Mouse (Mus musculus) embryonic facial prominence, embryonic 14.5 days (tissue): ENCODE data around the gene B4galt4. TPM values are rescaled to one million over a fixed set of nuclear protein-coding genes. Genes with fewer than 3 reads are reported as not detected.

Source experiments
- ATAC-seq: fragments of 200-750 bp; cut with Nextera tagmentation; 2 replicates; pipeline ENCODE4 v1.8.0; 2017; ENCODE audit warnings: low read depth, moderate number of reproducible peaks, moderate TSS enrichment
- DNase-seq: peaks from one replicate; pipeline ENCODE4 v3.0.0-alpha.2; 2015; ENCODE audit warnings: low spot score
- H3K27ac ChIP-seq: fragments of 300-500 bp; sonication (generic); replicated peaks from 2 replicates; pipeline ENCODE4 v1.5.1; 2014; ENCODE audit warnings: low read depth, mild to moderate bottlenecking, low read length, moderate library complexity
- H3K27me3 ChIP-seq: fragments of 300-500 bp; sonication (generic); replicated peaks from 2 replicates; pipeline ENCODE4 v1.6.1; 2014; ENCODE audit warnings: low read length; ENCODE audit not compliant: control insufficient read depth, insufficient read depth
- H3K36me3 ChIP-seq: fragments of 300-500 bp; sonication (generic); 2 replicates; pipeline ENCODE4 v1.6.1; 2014; ENCODE audit warnings: low read length, mixed read lengths; ENCODE audit not compliant: control insufficient read depth, insufficient read depth
- H3K4me1 ChIP-seq: fragments of 300-500 bp; sonication (generic); 2 replicates; pipeline ENCODE4 v1.6.1; 2014; ENCODE audit warnings: antibody characterized with exemption, low read length; ENCODE audit not compliant: control insufficient read depth, insufficient read depth
- H3K4me2 ChIP-seq: fragments of 300-500 bp; sonication (generic); 2 replicates; pipeline ENCODE4 v1.6.1; 2014; ENCODE audit warnings: low read depth, mild to moderate bottlenecking, low read length, moderate library complexity, mixed read lengths
- H3K4me3 ChIP-seq: fragments of 300-500 bp; sonication (generic); 2 replicates; pipeline ENCODE4 v1.5.1; 2014; ENCODE audit warnings: low read depth, mild to moderate bottlenecking, low read length
- H3K9ac ChIP-seq: fragments of 300-500 bp; sonication (generic); 2 replicates; pipeline ENCODE4 v1.6.1; 2014; ENCODE audit warnings: low read depth, mild to moderate bottlenecking, low read length, moderate library complexity, mixed read lengths
- H3K9me3 ChIP-seq: fragments of 300-500 bp; sonication (generic); 2 replicates; pipeline ENCODE4 v1.6.1; 2016; ENCODE audit warnings: low read length; ENCODE audit not compliant: control insufficient read depth
- WGBS: fragments of 180-500 bp; shearing (Covaris S2); extraction: QIAGEN DNeasy Blood & Tissue Kit; methylation state at CpG from one replicate; pipeline ENCODE4 v1.1.7; 2014; 5-methylcytosine and 5-hydroxymethylcytosine counted together
- polyA plus RNA-seq: library from polyadenylated mRNA; unstranded; fragments of >200 nt; fragmentation: Nextera tagmentation; extraction: Ambion mirVana; gene quantifications from 2 replicates; pipeline ENCODE4 v1.2.1, GENCODE M21; 2014

B4galt4 gene
- polyA plus RNA-seq, 1 experiment from 2014 or later = 30.2 TPM

- no peaks in the 10 kb centered on the region for H3K27me3 ChIP-seq
- H3K9me3 ChIP-seq = no peaks in the 10 kb centered on the region
- no peaks in the 10 kb centered on the region for H3K36me3 ChIP-seq
- H3K4me2 ChIP-seq = no peak overlapping the region
- 89% methylated on average over 8 of the region's 9 CpGs for WGBS
- DNase-seq (no peak), ATAC-seq (no peak)
- no peak overlapping the region for H3K4me3 ChIP-seq
- no peaks in the 10 kb centered on the region for H3K4me1 ChIP-seq
- H3K9ac ChIP-seq = no peak overlapping the region
- H3K27ac ChIP-seq = no peak overlapping the region
These were observed 20.7 kb upstream of the B4galt4 start for GRCm38 (mm10) chr16:38721377-38721776.

DNA sequence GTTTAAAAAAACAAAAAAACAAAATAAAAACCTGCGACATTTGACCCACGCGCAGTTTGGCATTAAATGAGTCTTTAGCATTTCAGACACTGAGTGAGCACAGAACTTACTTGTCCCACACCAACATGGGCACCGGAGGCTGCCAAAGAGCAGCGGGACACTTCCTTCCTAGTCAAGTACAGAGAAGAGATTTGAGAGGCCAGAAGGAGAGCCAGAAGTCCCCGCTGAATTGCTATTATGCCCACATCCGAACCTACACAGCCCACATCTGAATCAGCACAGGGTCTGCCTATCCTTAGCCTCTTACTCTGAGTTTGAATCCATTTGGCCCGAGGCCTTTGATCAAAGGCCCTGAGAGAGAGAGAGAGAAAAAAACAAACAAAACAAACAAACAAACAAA, 17.8 kb upstream of the B4galt4 start:
- H3K4me3 ChIP-seq = no peak overlapping the region
- no peak overlapping the region for H3K9ac ChIP-seq
- H3K4me1 ChIP-seq = no peaks in the 10 kb centered on the region
- no peaks in the 10 kb centered on the region for H3K36me3 ChIP-seq
- 67% methylated on average over 8 of the region's 8 CpGs for WGBS
- no peak for DNase-seq
- H3K4me2 ChIP-seq = no peak overlapping the region
- no peaks in the 10 kb centered on the region for H3K9me3 ChIP-seq
- H3K27me3 ChIP-seq = no peaks in the 10 kb centered on the region
- H3K27ac ChIP-seq = 0 out of 2 replicates have a peak overlapping the region, but pooled peaks have one; percentile 24
- no peak for ATAC-seq

DNA sequence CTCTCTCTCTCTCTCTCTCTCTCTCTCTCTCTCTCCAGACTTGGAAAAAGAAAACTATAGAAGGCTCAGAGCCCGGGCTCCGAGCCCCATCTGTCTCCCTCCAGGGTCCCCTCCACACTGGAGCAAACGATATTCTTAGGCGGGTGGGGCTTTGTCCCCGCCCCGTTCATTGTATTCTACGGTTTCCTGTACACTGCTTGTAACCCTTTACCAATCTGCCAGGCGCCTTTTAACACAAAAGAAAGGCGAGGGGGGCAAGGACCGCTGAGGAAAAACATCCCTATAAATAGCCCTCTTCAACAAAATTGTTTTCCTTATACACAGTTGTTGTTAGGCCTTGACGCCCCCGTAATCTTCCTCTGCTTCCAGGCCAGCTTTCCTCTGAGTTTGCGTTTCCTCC, 17.1 kb upstream of the B4galt4 start:
- Histone ChIP-seq H3K9ac (no peak overlapping the region), H3K4me2 (no peak overlapping the region), H3K36me3 (no peaks in the 10 kb centered on the region), H3K4me1 (no peaks in the 10 kb centered on the region; the same call in 1 of the 2 replicates), H3K27me3 (no peaks in the 10 kb centered on the region), H3K4me3 (no peak overlapping the region), H3K27ac (no peak overlapping the region), H3K9me3 (no peaks in the 10 kb centered on the region)
- ATAC-seq = no peak
- DNase-seq = no peak
- WGBS = 67% methylated on average over 13 of the region's 13 CpGs

GRCm38 (mm10) chr16:38728576-38729132, 13.4 kb upstream of the B4galt4 start:
- H3K9me3 ChIP-seq = no peaks in the 10 kb centered on the region
- H3K4me3 ChIP-seq = no peak overlapping the region
- no peaks in the 10 kb centered on the region for H3K36me3 ChIP-seq
- H3K4me1 ChIP-seq = peaks cover 5% of the 10 kb centered on the region; the same call in 1 of the 2 replicates
- no peak overlapping the region for H3K4me2 ChIP-seq
- WGBS = 92% methylated on average over 15 of the region's 15 CpGs
- no peak overlapping the region for H3K27ac ChIP-seq
- H3K9ac ChIP-seq = no peak overlapping the region
- H3K27me3 ChIP-seq = no peaks in the 10 kb centered on the region
- no peak for DNase-seq
- no peak for ATAC-seq

- H3K36me3 ChIP-seq = no peaks in the 10 kb centered on the region
- H3K4me2 ChIP-seq = no peak overlapping the region
- ATAC-seq (no peak), DNase-seq (no peak)
- WGBS = 79% methylated on average over 6 of the region's 6 CpGs
- H3K4me3 ChIP-seq = no peak overlapping the region
- H3K27me3 ChIP-seq = no peaks in the 10 kb centered on the region
- no peaks in the 10 kb centered on the region for H3K9me3 ChIP-seq
- peaks cover 5% of the 10 kb centered on the region; the same call in 1 of the 2 replicates for H3K4me1 ChIP-seq
- no peak overlapping the region for H3K27ac ChIP-seq
- H3K9ac ChIP-seq = no peak overlapping the region
These were observed 12.9 kb upstream of the B4galt4 start for GRCm38 (mm10) chr16:38729139-38729538.

DNA sequence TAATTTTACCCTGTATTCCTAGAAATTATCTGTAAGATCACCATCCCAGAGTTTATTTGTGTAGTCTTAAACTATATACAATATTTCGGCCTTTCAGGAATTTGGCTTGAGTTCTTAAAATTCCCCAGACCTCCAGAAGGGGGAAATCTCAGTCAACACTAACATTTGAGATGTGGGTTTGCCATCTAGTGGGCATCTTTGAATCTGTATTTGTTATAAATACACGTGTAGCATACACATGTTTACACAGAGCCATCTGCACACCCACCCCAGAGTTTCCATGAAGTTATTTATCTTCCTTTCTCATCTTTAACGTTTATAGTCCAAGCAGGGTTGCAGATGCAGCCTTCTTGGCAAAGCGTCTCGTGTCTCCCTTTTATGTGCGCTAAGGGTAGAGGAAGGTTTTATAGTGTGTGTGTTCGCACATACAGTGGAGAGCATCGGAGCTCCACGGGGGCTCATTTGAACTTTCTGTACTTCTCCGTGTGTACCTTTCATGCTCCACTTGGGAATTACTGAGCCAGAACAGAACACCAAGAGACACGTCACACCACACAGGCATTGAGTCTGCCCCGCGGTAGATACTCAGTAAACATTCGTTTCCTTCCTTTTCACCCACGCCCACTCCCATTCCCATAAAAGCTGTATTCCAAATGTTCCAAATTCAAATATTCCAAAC, 12.3 kb upstream of the B4galt4 start:
- H3K4me3 ChIP-seq = peak overlapping the region; percentile 14; the same call in 1 of the 2 replicates
- 44% methylated on average over 15 of the region's 15 CpGs for WGBS
- peak overlapping the region; percentile 42 for H3K4me2 ChIP-seq
- H3K27ac ChIP-seq = peak overlapping the region; percentile 28
- ATAC-seq (peak; percentile 68; the same call in 1 of the 2 replicates), DNase-seq (peak; percentile 88)
- 0 out of 2 replicates have a peak overlapping the region, but pooled peaks have one; percentile 30 for H3K9ac ChIP-seq
- H3K36me3 ChIP-seq = no peaks in the 10 kb centered on the region
- H3K9me3 ChIP-seq = no peaks in the 10 kb centered on the region
- no peaks in the 10 kb centered on the region for H3K27me3 ChIP-seq
- H3K4me1 ChIP-seq = peaks cover 5% of the 10 kb centered on the region; the same call in 1 of the 2 replicates

GRCm38 (mm10) chr16:38730921-38731320, 11.1 kb upstream of the B4galt4 start:
- Histone ChIP-seq H3K27ac (no peak overlapping the region), H3K36me3 (no peaks in the 10 kb centered on the region), H3K4me2 (peak overlapping the region; percentile 42; the same call in 1 of the 2 replicates), H3K9me3 (no peaks in the 10 kb centered on the region), H3K9ac (no peak overlapping the region), H3K4me3 (no peak overlapping the region), H3K27me3 (no peaks in the 10 kb centered on the region), H3K4me1 (peaks cover 5% of the 10 kb centered on the region; the same call in 1 of the 2 replicates)
- no peak for DNase-seq
- no peak for ATAC-seq
- 46% methylated on average over 8 of the region's 8 CpGs for WGBS

DNA sequence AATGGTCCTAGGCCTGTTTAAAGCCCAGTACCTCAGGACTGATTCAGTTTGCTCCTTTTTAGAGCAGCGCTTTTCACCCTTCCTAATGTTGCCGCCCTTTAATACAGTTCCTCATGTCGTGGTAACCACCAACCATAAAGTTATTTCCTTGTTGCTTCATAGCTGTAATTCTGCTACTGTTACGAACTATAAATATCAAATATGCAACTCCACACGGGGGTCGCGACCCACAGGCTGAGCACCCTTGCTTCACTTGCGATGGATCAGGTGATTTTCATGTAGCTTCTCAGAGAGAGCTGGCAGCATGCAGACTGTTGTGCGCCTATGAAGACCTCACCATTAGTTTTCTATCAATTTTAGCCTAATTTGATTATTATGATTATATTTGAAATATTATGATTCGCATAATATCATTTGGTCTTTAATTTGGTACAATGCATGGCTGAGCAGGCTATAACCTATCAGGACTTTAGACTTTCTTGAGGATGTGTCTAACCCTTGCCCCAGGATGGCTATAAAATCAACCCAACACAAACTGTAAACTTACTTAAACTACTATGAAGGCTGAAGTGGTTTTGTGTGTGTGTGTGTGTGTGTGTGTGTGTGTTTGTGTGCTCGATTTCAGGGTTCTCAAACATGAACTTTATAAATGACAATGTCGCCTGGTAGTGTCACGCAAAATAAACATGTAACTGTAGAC, 710 bp upstream of the B4galt4 start:
- Histone ChIP-seq H3K4me1 (no peaks in the 10 kb centered on the region), H3K27ac (no peak overlapping the region), H3K4me3 (peak overlapping the region; percentile 76), H3K9ac (peak overlapping the region; percentile 84; the same call in 1 of the 2 replicates), H3K27me3 (no peaks in the 10 kb centered on the region), H3K36me3 (0 out of 2 replicates have a peak, but pooled peaks cover 6% of the 10 kb centered on the region), H3K9me3 (no peaks in the 10 kb centered on the region), H3K4me2 (peak overlapping the region; percentile 81)
- no peak for DNase-seq
- WGBS = 75% methylated on average over 13 of the region's 13 CpGs
- no peak for ATAC-seq
